Mouse (Mus musculus): ENCODE measurements around the gene Clic3.

DNA sequence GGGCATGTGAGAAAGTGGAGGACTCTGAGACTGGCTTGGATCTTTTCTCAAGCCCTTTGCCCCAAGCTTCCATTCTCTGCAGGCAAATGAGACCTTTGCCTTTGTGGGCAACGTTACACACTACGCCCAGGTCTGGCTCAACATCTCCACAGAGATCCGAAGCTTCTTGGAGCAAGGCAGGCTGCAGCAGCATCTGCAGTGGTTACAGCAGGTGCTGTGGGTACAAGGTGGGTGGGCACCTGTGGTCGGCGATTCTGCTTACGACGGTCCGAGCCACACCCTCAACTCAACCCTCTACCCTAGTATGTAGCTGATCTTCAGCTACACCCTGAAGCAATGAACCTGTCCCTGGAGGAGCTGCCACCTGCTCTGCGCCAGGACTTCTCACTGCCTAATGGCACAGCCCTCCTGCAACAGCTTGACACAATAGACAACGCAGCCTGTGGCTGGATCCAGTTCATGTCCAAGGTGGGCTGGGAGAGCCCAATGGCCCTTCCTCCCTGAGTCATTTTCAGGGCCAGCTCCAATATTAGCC lies 20.3 kb upstream of the Clic3 start:
- no peak for TF ChIP-seq POLR2A (IDR thresholded peaks at IDR 0.05; ENCODE audit: low read depth, low read length)
- TF ChIP-seq CTCF (conservative IDR thresholded peaks at IDR 0.05 in 1 of 2, IDR thresholded peaks at IDR 0.05 in 1 of 2; ENCODE audit: low read depth in 2 of 2, low read length in 2 of 2) = no peak
- TF ChIP-seq BHLHE40 (IDR thresholded peaks at IDR 0.05; ENCODE audit: low read depth, low read length) = no peak
- no peak for TF ChIP-seq MAFK (IDR thresholded peaks at IDR 0.05; ENCODE audit: insufficient replicate concordance, low read length)
- no peak for TF ChIP-seq TCF12 (IDR thresholded peaks at IDR 0.05; ENCODE audit: low read depth, low read length)
- no peak for TF ChIP-seq MAX (IDR thresholded peaks at IDR 0.05; ENCODE audit: low read length)
- TF ChIP-seq POLR2AphosphoS2 (IDR thresholded peaks at IDR 0.05; ENCODE audit: low read depth, low read length) = no peak
- no peak for TF ChIP-seq JUND (conservative IDR thresholded peaks at IDR 0.05; ENCODE audit: low read depth, low read length)

All from CH12.LX (cell line).